Mouse (Mus musculus): ENCODE measurements at regions not wholly inside any gene's neighbourhood (a gene's known extent, or its start where the extent isn't known, plus 50 kb on each side); places are given as distances from the start of the nearest gene placed in this dataset.

GRCm38 (mm10) chr1:185726811-185727210 lies 272.2 kb downstream of the Slc30a10 start:
- no peak for DNase-seq

- DNase-seq, result no peak
Observed at GRCm38 (mm10) chr1:185727749-185728148, 273.1 kb downstream of the Slc30a10 start.

- DNase-seq, result no peak
Observed at GRCm38 (mm10) chr1:185728406-185728805, 273.8 kb downstream of the Slc30a10 start.

- no peak for DNase-seq
Observed at GRCm38 (mm10) chr1:185731062-185731461, 276.4 kb downstream of the Slc30a10 start.

- DNase-seq, result no peak
Observed at GRCm38 (mm10) chr1:185736773-185737172, 282.1 kb downstream of the Slc30a10 start.

GRCm38 (mm10) chr1:185741034-185741890 lies 286.6 kb downstream of the Slc30a10 start:
- DNase-seq, result peak; percentile 9

- no peak for DNase-seq
Observed at GRCm38 (mm10) chr1:185749251-185749650, 294.6 kb downstream of the Slc30a10 start.

- DNase-seq, result peak; percentile 44
Observed at GRCm38 (mm10) chr1:185754486-185755290, 300.0 kb downstream of the Slc30a10 start.

- DNase-seq, result no peak
Observed at GRCm38 (mm10) chr1:185757376-185757775, 302.7 kb downstream of the Slc30a10 start.

GRCm38 (mm10) chr1:185774202-185774601 lies 319.6 kb downstream of the Slc30a10 start:
- DNase-seq, result no peak

GRCm38 (mm10) chr1:185779604-185780003 lies 325.0 kb downstream of the Slc30a10 start:
- DNase-seq, result no peak

- no peak for DNase-seq
Observed at GRCm38 (mm10) chr1:185802156-185802555, 315.0 kb downstream of the Lyplal1 start.

GRCm38 (mm10) chr1:185814901-185815300 lies 302.2 kb downstream of the Lyplal1 start:
- no peak for DNase-seq

- no peak for DNase-seq
Observed at GRCm38 (mm10) chr1:185819044-185819443, 298.1 kb downstream of the Lyplal1 start.

GRCm38 (mm10) chr1:185822241-185822640 lies 294.9 kb downstream of the Lyplal1 start:
- DNase-seq, result no peak

- DNase-seq, result no peak
Observed at GRCm38 (mm10) chr1:185823226-185823625, 293.9 kb downstream of the Lyplal1 start.

GRCm38 (mm10) chr1:185823956-185824355 lies 293.2 kb downstream of the Lyplal1 start:
- DNase-seq, result peak; percentile 13

- DNase-seq, result no peak
Observed at GRCm38 (mm10) chr1:185827986-185828385, 289.1 kb downstream of the Lyplal1 start.

- no peak for DNase-seq
Observed at GRCm38 (mm10) chr1:185828486-185828885, 288.6 kb downstream of the Lyplal1 start.

GRCm38 (mm10) chr1:185832059-185832458 lies 285.1 kb downstream of the Lyplal1 start:
- DNase-seq, result peak; percentile 51

GRCm38 (mm10) chr1:185834171-185834570 lies 282.9 kb downstream of the Lyplal1 start:
- no peak for DNase-seq

GRCm38 (mm10) chr1:185836632-185837281 lies 280.4 kb downstream of the Lyplal1 start:
- DNase-seq, result peak; percentile 40

- no peak for DNase-seq
Observed at GRCm38 (mm10) chr1:185842481-185842880, 274.6 kb downstream of the Lyplal1 start.

All from adrenal gland, postnatal 10 days (tissue).